Mouse (Mus musculus): ENCODE measurements around the gene C2cd2l. TPM values are rescaled to one million over a fixed set of nuclear protein-coding genes. Genes with fewer than 3 reads are reported as not detected.
A peak's percentile ranks its signal among the peaks of the same experiment; 100 is the strongest.
"Not testable (repeated sequence)": the region's sequence is repeated elsewhere in the genome, so short reads cannot be mapped to it uniquely, and the experiment has no call there.

Gene C2cd2l
- polyA plus RNA-seq (2012; rRNA removed), result 164 and 194 TPM in 2 replicates

DNA sequence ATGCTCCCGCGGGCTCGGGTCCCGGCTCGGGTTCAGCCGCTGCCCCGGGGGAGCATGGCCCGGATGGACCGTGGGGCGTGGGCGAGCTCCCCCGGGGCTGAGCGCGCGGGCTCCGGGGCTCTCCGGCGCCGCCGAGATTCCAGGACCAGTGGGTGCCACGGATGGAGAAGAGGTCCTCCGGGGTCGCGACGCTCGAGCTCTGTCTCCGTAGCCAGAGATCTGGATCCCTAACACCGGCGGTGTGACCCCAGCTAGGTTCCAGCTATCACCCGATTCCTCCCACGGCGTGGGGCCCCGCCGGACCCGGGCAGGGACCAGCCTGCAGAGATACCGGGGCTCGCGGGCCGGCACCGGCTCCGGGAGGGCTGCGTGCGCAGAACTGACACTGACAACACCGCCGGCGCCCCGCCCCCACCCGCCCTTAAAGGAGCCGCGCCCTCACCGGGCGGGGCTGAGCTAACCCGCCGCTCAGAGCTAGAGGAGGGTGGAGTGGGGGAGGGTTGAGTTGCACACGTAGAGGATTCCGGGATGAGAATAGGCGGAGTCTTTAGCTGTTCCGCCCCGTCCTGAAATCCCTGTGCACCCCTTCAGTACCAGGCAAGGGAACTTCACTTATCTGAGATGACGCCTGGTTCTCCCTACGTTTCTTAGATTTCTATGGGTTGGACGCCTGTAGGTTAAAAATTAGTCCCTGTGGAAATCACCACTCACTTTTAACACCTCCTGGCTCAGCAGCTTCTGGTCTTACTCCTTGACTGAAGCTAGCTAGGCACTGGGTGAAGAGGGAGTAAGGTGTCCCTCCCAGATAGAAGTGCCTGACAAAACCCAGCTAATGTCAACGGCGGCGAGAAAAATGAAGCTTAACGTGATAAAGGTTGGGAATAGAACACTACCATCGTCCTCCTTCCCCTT is at the start of gene C2cd2l:
TSS of gene C2cd2l (minus strand) at position 399 of the 912 bp plus-strand sequence.
- DNase-seq, result peak; percentile 96
- TF ChIP-seq POLR2A (IDR thresholded peaks at IDR 0.05; ENCODE audit: low read depth, low read length) (no peak), CTCF (conservative IDR thresholded peaks at IDR 0.05; ENCODE audit: insufficient read depth, insufficient read length, low read depth, low read length) (no peak)
- under 1% methylated on average over 67 of the region's 67 CpGs for WGBS
- Histone ChIP-seq H3K4me3 (ENCODE audit: insufficient read depth, low read depth, low read length) (peak within 1 kb of the TSS; percentile 98), H3K4me1 (ENCODE audit: control insufficient read depth, insufficient read depth, low read length) (peaks cover 9% of the 10 kb centered on the region), H3K27me3 (replicated peaks; ENCODE audit: control insufficient read depth, insufficient read depth, low read length) (no peaks in the 10 kb centered on the region), H3K36me3 (ENCODE audit: control insufficient read depth, insufficient read depth, low read length) (peaks cover 6% of the 10 kb centered on the region), H3K27ac (ENCODE audit: insufficient read depth, low read depth, low read length) (peak within 1 kb of the TSS; percentile 93)

DNA sequence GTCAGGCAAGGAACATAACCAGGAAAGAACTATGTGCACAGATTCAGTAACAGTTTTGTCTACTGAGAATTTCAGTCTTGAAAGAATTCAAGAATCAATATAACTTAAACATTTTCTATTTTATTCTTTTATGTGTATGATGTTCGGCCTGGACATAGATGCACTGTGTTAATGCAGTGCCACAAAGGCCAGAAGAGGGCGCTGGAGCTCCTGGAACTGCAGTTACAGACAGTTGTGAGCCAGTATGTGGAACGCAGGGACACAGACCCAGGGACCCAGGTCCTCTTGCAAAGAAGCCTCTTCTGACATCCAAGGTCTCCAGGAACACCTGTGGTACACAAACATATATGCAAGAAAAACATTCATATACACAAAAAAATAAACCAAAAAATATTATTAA is 44.4 kb upstream of the C2cd2l start:
- TF ChIP-seq POLR2A (IDR thresholded peaks at IDR 0.05; ENCODE audit: low read depth, low read length) (no peak), CTCF (conservative IDR thresholded peaks at IDR 0.05; ENCODE audit: insufficient read depth, insufficient read length, low read depth, low read length) (peak; percentile 69)
- peak; percentile 51 for DNase-seq
- Histone ChIP-seq H3K27ac (ENCODE audit: insufficient read depth, low read depth, low read length) (no peak overlapping the region), H3K27me3 (replicated peaks; ENCODE audit: control insufficient read depth, insufficient read depth, low read length) (no peaks in the 10 kb centered on the region), H3K4me3 (ENCODE audit: insufficient read depth, low read depth, low read length) (no peak overlapping the region), H3K36me3 (ENCODE audit: control insufficient read depth, insufficient read depth, low read length) (no peaks in the 10 kb centered on the region), H3K4me1 (ENCODE audit: control insufficient read depth, insufficient read depth, low read length) (peaks cover 2% of the 10 kb centered on the region; the same call in 1 of the 2 replicates)
- WGBS, result 63% methylated on average over 3 of the region's 3 CpGs

DNA sequence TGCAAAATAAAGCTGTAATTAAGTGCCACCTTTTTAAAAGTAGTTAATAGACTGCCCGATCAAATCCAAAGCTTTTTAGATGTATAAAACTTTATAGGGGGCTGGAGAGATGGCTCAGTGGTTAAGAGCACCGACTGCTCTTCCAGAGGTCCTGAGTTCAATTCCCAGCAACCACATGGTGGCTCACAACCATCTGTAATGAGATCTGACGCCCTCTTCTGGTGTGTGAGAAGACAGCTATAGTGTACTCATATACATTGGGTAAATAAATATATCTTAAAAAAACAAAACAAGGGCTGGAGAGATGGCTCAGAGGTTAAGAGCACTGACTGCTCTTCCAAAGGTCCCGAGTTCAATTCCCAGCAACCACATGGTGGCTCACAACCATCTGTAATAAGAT is 41.8 kb upstream of the C2cd2l start:
- H3K27me3 ChIP-seq (replicated peaks; ENCODE audit: control insufficient read depth, insufficient read depth, low read length); H3K4me1 ChIP-seq (ENCODE audit: control insufficient read depth, insufficient read depth, low read length); DNase-seq; H3K36me3 ChIP-seq (ENCODE audit: control insufficient read depth, insufficient read depth, low read length): not testable (repeated sequence)
- H3K27ac ChIP-seq (ENCODE audit: insufficient read depth, low read depth, low read length), result peak overlapping the region; percentile 62; the same call in 1 of the 2 replicates
- WGBS, result 38% methylated on average over 4 of the region's 4 CpGs
- peak overlapping the region; percentile 83; the same call in 1 of the 2 replicates for H3K4me3 ChIP-seq (ENCODE audit: insufficient read depth, low read depth, low read length)

DNA sequence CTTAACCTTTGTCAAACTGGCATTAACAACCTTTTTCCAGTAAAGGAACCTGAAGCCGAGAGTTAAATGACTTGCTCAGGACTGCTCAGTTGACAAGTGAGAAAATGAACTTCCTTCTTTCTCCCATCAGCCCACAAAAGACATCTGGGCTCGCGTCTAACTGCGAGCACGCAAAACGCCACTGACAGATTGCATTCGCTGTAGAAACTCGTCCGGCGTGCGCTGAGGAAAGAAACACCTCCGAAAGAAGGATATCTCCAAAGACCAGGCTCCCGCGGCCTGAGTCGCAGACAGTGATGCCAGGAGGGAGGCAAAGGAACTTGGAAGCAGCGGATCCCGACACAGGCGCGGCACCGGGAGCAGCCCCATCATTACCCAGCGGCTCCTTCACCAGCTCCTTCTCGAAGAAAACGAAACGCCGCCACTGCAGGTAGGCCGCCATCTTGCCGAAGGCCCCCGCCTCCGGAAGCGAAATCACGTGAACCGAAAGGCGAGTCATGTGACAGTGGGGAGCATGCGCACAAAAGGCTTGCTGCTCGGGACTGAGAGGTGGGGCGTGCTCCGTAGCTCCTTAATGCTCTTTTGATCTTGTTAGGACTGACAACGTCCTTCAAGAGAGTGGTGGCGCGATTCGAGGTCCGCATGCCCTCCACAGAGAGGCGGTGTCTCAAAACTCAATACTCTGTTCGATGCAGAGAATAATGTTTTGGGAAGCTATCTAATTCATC is 41.3 kb upstream of the C2cd2l start, which contains the start of gene Vps11:
TSS of gene Vps11 (minus strand) at position 481 of the 728 bp plus-strand sequence.
- H3K36me3 ChIP-seq (ENCODE audit: control insufficient read depth, insufficient read depth, low read length), result peaks cover 1% of the 10 kb centered on the region; the same call in 1 of the 2 replicates
- WGBS, result under 1% methylated on average over 44 of the region's 44 CpGs
- DNase-seq, result peak; percentile 97

DNA sequence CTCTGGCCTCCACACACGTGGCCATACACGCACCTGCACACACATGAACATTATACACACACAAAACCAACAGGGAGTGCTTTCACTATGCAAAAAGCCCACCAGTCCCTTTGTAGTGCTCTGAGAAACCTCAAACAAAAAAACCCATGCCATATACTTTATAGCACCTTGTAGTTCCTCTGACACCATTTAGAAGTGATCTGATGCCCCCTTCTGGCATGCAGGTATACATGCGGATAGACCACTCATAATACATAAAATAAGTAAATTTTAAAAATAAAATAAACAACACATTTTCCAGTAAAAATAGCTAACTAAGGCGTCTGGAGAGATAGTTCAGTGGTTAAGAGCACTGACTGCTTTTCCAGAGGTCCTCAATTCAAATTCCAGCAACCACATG is 37.1 kb upstream of the C2cd2l start:
- Histone ChIP-seq H3K4me3 (ENCODE audit: insufficient read depth, low read depth, low read length) (no peak overlapping the region), H3K27ac (ENCODE audit: insufficient read depth, low read depth, low read length) (no peak overlapping the region), H3K36me3 (ENCODE audit: control insufficient read depth, insufficient read depth, low read length) (peaks cover 13% of the 10 kb centered on the region), H3K4me1 (ENCODE audit: control insufficient read depth, insufficient read depth, low read length) (peaks cover 2% of the 10 kb centered on the region; the same call in 1 of the 2 replicates), H3K27me3 (replicated peaks; ENCODE audit: control insufficient read depth, insufficient read depth, low read length) (no peaks in the 10 kb centered on the region)
- no peak for TF ChIP-seq POLR2A (IDR thresholded peaks at IDR 0.05; ENCODE audit: low read depth, low read length)
- TF ChIP-seq CTCF (conservative IDR thresholded peaks at IDR 0.05; ENCODE audit: insufficient read depth, insufficient read length, low read depth, low read length), result no peak
- DNase-seq, result peak; percentile 38
- 77% methylated on average over 4 of the region's 4 CpGs for WGBS

More for the DNA sequence above, 41.3 kb upstream of the C2cd2l start, which contains the start of gene Vps11:
- H3K4me1 ChIP-seq (ENCODE audit: control insufficient read depth, insufficient read depth, low read length), result peaks cover 2% of the 10 kb centered on the region; the same call in 1 of the 2 replicates
- TF ChIP-seq POLR2A (IDR thresholded peaks at IDR 0.05; ENCODE audit: low read depth, low read length) (peak; percentile 64), CTCF (conservative IDR thresholded peaks at IDR 0.05; ENCODE audit: insufficient read depth, insufficient read length, low read depth, low read length) (0 out of 2 replicates have a peak, but pooled peaks have one; percentile 21)
- no peaks in the 10 kb centered on the region for H3K27me3 ChIP-seq (replicated peaks; ENCODE audit: control insufficient read depth, insufficient read depth, low read length)
- H3K4me3 ChIP-seq (ENCODE audit: insufficient read depth, low read depth, low read length), result peak within 1 kb of the TSS; percentile 83
- H3K27ac ChIP-seq (ENCODE audit: insufficient read depth, low read depth, low read length), result peak within 1 kb of the TSS; percentile 62; the same call in 1 of the 2 replicates

DNA sequence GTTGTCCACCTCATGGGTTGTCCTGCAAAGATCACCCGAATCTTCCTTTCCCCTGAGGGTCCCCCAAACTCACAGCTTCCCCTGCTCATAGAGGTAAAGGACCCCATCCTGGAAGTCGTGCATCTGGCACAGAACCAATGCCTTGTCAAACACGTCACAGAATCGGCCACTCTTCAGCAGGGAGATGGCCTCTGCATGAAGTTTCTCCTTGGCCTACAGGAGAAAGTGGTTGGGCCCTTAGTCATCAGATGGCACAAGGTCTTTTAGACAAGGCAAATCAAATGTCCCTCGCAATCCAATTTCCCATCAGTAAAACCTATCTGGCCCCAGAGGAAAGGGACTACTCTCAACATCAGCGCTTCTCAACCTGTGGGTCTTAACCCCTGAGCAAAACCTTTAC is 33.1 kb upstream of the C2cd2l start:
- TF ChIP-seq CTCF (conservative IDR thresholded peaks at IDR 0.05; ENCODE audit: insufficient read depth, insufficient read length, low read depth, low read length), result no peak
- TF ChIP-seq POLR2A (IDR thresholded peaks at IDR 0.05; ENCODE audit: low read depth, low read length), result no peak
- Histone ChIP-seq H3K27me3 (replicated peaks; ENCODE audit: control insufficient read depth, insufficient read depth, low read length) (no peaks in the 10 kb centered on the region), H3K27ac (ENCODE audit: insufficient read depth, low read depth, low read length) (no peak overlapping the region), H3K4me1 (ENCODE audit: control insufficient read depth, insufficient read depth, low read length) (no peaks in the 10 kb centered on the region), H3K4me3 (ENCODE audit: insufficient read depth, low read depth, low read length) (no peak overlapping the region), H3K36me3 (ENCODE audit: control insufficient read depth, insufficient read depth, low read length) (peaks cover 15% of the 10 kb centered on the region)
- WGBS, result 89% methylated on average over 6 of the region's 6 CpGs
- no peak for DNase-seq

All from kidney, adult 2 months (tissue).